Mouse (Mus musculus) kidney, adult 2 months (tissue): ENCODE data around the gene Prkn.

Experiments used
- CTCF ChIP-seq: fragments of 200-500 bp; conservative IDR thresholded peaks from 2 replicates; pipeline ENCODE4 v1.5.1; 2011; ENCODE audit warnings: low read depth, mild to moderate bottlenecking, control low read depth, low read length, moderate library complexity, mixed read lengths; ENCODE audit not compliant: insufficient read depth, insufficient read length
- POLR2A ChIP-seq: fragments of 200-500 bp; IDR thresholded peaks from one replicate; pipeline ENCODE4 v1.6.1; 2011; ENCODE audit warnings: low read depth, low read length, control low read depth

GRCm38 (mm10) chr17:12044222-12044621 lies 1204.0 kb downstream of the Prkn start:
- TF ChIP-seq CTCF (no peak), POLR2A (no peak)
